In the genomic region with DNA sequence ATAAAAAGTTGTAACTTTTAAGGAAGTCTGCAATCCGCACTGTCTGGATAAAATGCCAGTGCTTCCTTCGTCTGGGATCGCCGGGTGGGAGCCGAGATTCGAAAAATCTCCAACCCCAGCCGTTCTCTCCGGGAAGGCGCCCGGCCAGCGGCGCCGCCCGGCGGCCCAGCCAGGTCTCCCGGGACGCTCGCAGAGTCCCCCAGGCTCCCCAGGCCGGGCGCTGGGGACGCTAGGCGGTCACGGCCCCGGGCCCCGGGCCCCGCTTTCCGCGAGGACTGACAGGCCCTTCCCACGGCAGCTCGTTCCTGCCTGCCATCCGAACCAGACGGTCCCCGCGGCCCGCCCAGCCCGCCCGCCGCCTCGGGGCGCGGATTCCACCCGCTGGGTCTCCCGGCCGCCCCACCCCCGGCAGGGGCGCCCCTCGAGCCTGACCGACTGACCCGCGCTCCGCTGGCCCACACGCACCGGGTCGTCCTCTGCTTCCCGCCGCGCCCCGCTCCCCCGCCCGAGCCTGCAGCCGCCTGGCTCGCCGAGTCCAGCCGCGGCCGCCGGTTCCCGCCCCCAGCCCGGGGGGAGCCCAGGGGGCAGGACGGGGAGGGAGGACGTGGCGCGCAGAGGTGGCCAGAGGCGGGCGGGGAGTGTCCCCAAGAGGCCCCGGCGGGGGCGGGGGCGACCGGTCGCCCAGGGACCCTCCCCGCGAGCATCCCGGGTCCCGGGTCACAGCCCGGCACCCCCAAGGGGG, we compare ENCODE assay signal across 8 mouse cellular contexts. TPM values are rescaled to one million over a fixed set of nuclear protein-coding genes. Genes with fewer than 3 reads are reported as not detected.
DNase-seq lines count a peak whose midpoint lies in the region; ATAC-seq and TF ChIP-seq lines count a peak whose summit lies in the region.

No protein-coding gene starts in this region.

- intact Hi-C loops in heart, postnatal 36 days (cut with DNase I), result loop anchor here (2.0 to 10.0 kb wide), 10 partner anchors 17 to 395 kb away; partner anchors contain the start of gene Pld1

- no peaks in the 10 kb centered on the region; the same call in 1 of the 2 replicates for H3K4me1 ChIP-seq in bone marrow, adult 2 months (ENCODE audit: control insufficient read depth, insufficient read depth, low read length)
- H3K4me1 ChIP-seq in forebrain, embryonic 14.5 days (ENCODE audit: control insufficient read depth, insufficient read depth, low read length), result peaks cover 12% of the 10 kb centered on the region

- TF ChIP-seq CTCF in bone marrow, adult 2 months (IDR thresholded peaks at IDR 0.05; ENCODE audit: control insufficient read depth, insufficient read depth, low read length), result no peak

- ATAC-seq in forebrain, embryonic 14.5 days, result peak; percentile 27

- DNase-seq in CD4-positive, CD25-positive, alpha-beta regulatory T cell, adult 2 months (ENCODE audit: low read depth, low spot score), result peak; percentile 29
- DNase-seq in forebrain, embryonic 14.5 days (ENCODE audit: low spot score), result peak; percentile 54
- DNase-seq in heart, postnatal 36 days, result peak; percentile 82 to 89
- DNase-seq in layer of hippocampus, postnatal 10 days (ENCODE audit: low spot score in 2 of 2), result peak; percentile 64 to 78
- peak; percentile 82 for DNase-seq in lung, postnatal 36 days
- peak; percentile 78 for DNase-seq in retina, postnatal 1 day
- DNase-seq in urinary bladder, postnatal 14 days (ENCODE audit: low spot score), result peak; percentile 84

- peak overlapping the region; percentile 92 for H3K27ac ChIP-seq in bone marrow, adult 2 months (ENCODE audit: control insufficient read depth, insufficient read depth, low read depth, low read length, poor library complexity)
- H3K27ac ChIP-seq in forebrain, embryonic 14.5 days (ENCODE audit: low read depth, low read length), result peak overlapping the region; percentile 90

- H3K4me2 ChIP-seq in forebrain, embryonic 14.5 days (ENCODE audit: low read length), result peak overlapping the region; percentile 72

- no peaks in the 10 kb centered on the region for H3K9me3 ChIP-seq in forebrain, embryonic 14.5 days (replicated peaks; ENCODE audit: control insufficient read depth, low read length)

- WGBS in bone marrow, adult 2 months, result under 1% methylated on average over 84 of the region's 86 CpGs
- under 1% methylated on average over 70 of the region's 86 CpGs for WGBS in forebrain, embryonic 14.5 days

- no peak for TF ChIP-seq POLR2A in bone marrow, adult 2 months (IDR thresholded peaks at IDR 0.05; ENCODE audit: borderline replicate concordance, control insufficient read depth, low read depth, low read length)

- H3K9ac ChIP-seq in forebrain, embryonic 14.5 days (ENCODE audit: low read length), result peak overlapping the region; percentile 81

- H3K27me3 ChIP-seq in forebrain, embryonic 14.5 days (replicated peaks; ENCODE audit: control insufficient read depth, insufficient read depth, low read length), result no peaks in the 10 kb centered on the region

- H3K4me3 ChIP-seq in bone marrow, adult 2 months (replicated peaks; ENCODE audit: control insufficient read depth, low read depth, low read length), result peak overlapping the region; percentile 85
- H3K4me3 ChIP-seq in forebrain, embryonic 14.5 days (ENCODE audit: low read depth, low read length), result peak overlapping the region; percentile 82

- no peaks in the 10 kb centered on the region for H3K36me3 ChIP-seq in forebrain, embryonic 14.5 days (ENCODE audit: control insufficient read depth, insufficient read depth, low read length)

RNA-seq across cellular contexts. Expression of gene Fndc3b, which starts 1.0 kb away (rescaled TPM):
- polyA plus RNA-seq in bone marrow, adult 2 months (2011; ENCODE audit: insufficient read depth, insufficient read length, low replicate concordance, missing spikeins), result 3.3 and 4.2 TPM in 2 replicates
- polyA plus RNA-seq in forebrain, embryonic 14.5 days (2014; fragmentation: Nextera tagmentation; extraction: Ambion mirVana), result 4.7 and 6.9 TPM in 2 replicates
- total RNA-seq in heart, postnatal 36 days (2021), result 10 to 100 TPM; 58.3 to 58.7 TPM
- 10 to 100 TPM; 28.4 to 31.3 TPM for total RNA-seq in layer of hippocampus, postnatal 10 days (2021)

Comparison
In these comparisons a context has a peak if more than half of its experiments do, and no peak if none do; other contexts are left out.
1. Peak in every context shown above with its lines: DNase-seq, ATAC-seq, H3K4me3 ChIP-seq and H3K27ac ChIP-seq.
2. DNase-seq: peak in every context shown above with its lines; median percentile 86 in heart, postnatal 36 days; 84 in urinary bladder, postnatal 14 days; 82 in lung, postnatal 36 days; 78 in retina, postnatal 1 day; 71 in layer of hippocampus, postnatal 10 days; 54 in forebrain, embryonic 14.5 days; 29 in CD4-positive, CD25-positive, alpha-beta regulatory T cell, adult 2 months.